In the genomic region with DNA sequence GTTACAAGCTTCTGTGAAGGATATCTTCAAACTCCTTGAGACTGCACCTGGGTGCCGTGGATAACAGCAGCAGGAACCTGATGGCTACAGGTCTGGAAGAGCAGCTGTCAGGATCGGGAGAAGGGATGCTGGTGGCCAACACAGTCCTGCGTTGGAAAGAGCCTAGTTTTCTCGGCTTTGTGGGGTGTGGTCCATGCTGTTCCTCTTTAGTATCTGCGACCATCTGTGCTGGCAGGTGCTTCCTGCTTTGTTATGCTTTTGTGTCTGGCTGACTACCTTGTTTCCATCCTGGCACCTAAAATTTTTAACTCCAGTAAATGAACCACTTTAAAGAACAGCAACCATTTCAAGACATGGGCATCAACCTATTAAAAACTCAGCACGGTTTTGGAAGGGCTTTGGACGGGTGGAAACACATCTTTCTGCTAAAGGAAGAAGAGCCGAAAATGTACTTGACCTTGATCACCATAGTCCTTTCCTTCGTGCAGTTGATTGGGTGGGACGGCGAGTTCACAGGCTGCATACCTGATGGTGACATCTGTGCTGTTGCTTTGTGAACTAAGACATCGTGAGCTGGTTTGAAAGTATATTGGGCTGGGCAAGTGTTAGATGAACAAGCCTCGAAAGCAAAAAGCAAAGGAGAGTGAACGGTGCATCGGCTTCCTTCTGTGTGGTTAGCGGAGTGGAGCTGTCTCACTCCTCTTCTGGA, we compare ENCODE assay signal across 16 mouse cellular contexts. TPM values are rescaled to one million over a fixed set of nuclear protein-coding genes. Genes with fewer than 3 reads are reported as not detected.
DNase-seq lines count a peak whose midpoint lies in the region; ATAC-seq and TF ChIP-seq lines count a peak whose summit lies in the region.
"Had no signal": no experiment of that assay in that cellular context is flagged by ENCODE, and none has a peak within 500 bp of the region (broad histone marks: within the 10 kb centered on the region; RNA-seq: fewer than 3 reads in every experiment).

A gene (plus strand): TSS at position 659 of the 709 bp plus-strand sequence.

- no peak for ATAC-seq in frontal cortex, adult (ENCODE audit: low TSS enrichment)
- ATAC-seq: inflammation-experienced regulatory T-cells, adult 6 months had no signal

- TF ChIP-seq RAD21 in MEL (IDR thresholded peaks at IDR 0.05; ENCODE audit: low read depth, low read length), result no peak

- peak; percentile 17 to 41 for DNase-seq in spleen, adult 2 months (ENCODE audit: low read depth in 1 of 2, low spot score in 2 of 2)
- DNase-seq in spleen, adult 18-20 months, result no peak
- peak; percentile 22 for DNase-seq in MEL (ENCODE audit: low read depth, low spot score)
- peak; percentile 1 for DNase-seq in adrenal gland, postnatal 14 days
- peak; percentile 33 for DNase-seq in testis, postnatal 14 days (ENCODE audit: low spot score)
- DNase-seq in gastrocnemius, postnatal 25 days, result no peak
- DNase-seq: cerebellum, adult 9-11 months; gastrocnemius, adult 2 months; kidney, postnatal 25 days had no signal

- H3K4me1 ChIP-seq in spleen, adult 2 months (ENCODE audit: control insufficient read depth, insufficient read depth, insufficient read length), result peaks cover 4% of the 10 kb centered on the region; the same call in 1 of the 2 replicates
- H3K4me1 ChIP-seq in MEL (ENCODE audit: control insufficient read depth in 1 of 2, insufficient read depth in 2 of 2, low read length in 2 of 2), result no peaks in the 10 kb centered on the region

- no peaks in the 10 kb centered on the region for H3K27me3 ChIP-seq in spleen, adult 2 months (ENCODE audit: control insufficient read depth, insufficient read depth, low read length)
- peaks cover 16 to 19% of the 10 kb centered on the region in 2 experiments for H3K27me3 ChIP-seq in MEL (ENCODE audit: control insufficient read depth in 1 of 2, insufficient read depth in 2 of 2, low read length in 2 of 2)

- H3K9me3 ChIP-seq in MEL (replicated peaks; ENCODE audit: insufficient read depth, low read length), result no peaks in the 10 kb centered on the region
- H3K9me3 ChIP-seq: heart, embryonic 10.5 days; limb, embryonic 12.5 days; midbrain, embryonic 12.5 days had no signal

- 39% methylated on average over 16 of the region's 16 CpGs for WGBS in spleen, adult 2 months

- H3K79me2 ChIP-seq in MEL (ENCODE audit: control insufficient read depth, insufficient read depth, low read length, poor library complexity), result no peaks in the 10 kb centered on the region

- H3K4me3 ChIP-seq in spleen, adult 2 months (ENCODE audit: extremely low read depth, insufficient read depth, insufficient read length), result no peak within 1 kb of the TSS
- H3K4me3 ChIP-seq in MEL (ENCODE audit: control insufficient read depth in 1 of 2, insufficient read depth in 1 of 2, low read depth in 2 of 2, low read length in 2 of 2), result no peak within 1 kb of the TSS
- H3K4me3 ChIP-seq: gastrocnemius, adult 2 months; heart, embryonic 10.5 days; limb, embryonic 12.5 days; midbrain, embryonic 12.5 days had no signal

- H3K36me3 ChIP-seq in spleen, adult 2 months (ENCODE audit: control insufficient read depth, insufficient read depth, low read length), result no peaks in the 10 kb centered on the region
- no peaks in the 10 kb centered on the region for H3K36me3 ChIP-seq in MEL (ENCODE audit: control insufficient read depth in 1 of 2, insufficient read depth in 2 of 2, low read length in 2 of 2)
- H3K36me3 ChIP-seq: heart, embryonic 10.5 days; limb, embryonic 12.5 days; midbrain, embryonic 12.5 days had no signal

- no peak for TF ChIP-seq EP300 in MEL (IDR thresholded peaks at IDR 0.05; ENCODE audit: low read depth in 1 of 2, low read length in 2 of 2)

- H3K27ac ChIP-seq in spleen, adult 2 months (ENCODE audit: insufficient read depth, low read length), result peak within 1 kb of the TSS; percentile 48
- no peak within 1 kb of the TSS for H3K27ac ChIP-seq in MEL (ENCODE audit: control insufficient read depth, low read depth, low read length)
- H3K27ac ChIP-seq: gastrocnemius, adult 2 months; heart, embryonic 10.5 days; limb, embryonic 12.5 days; midbrain, embryonic 12.5 days; stomach, postnatal 0 days had no signal

- TF ChIP-seq POLR2A in spleen, adult 2 months (IDR thresholded peaks at IDR 0.05; ENCODE audit: low read depth, low read length), result no peak
- no peak for TF ChIP-seq POLR2A in MEL (IDR thresholded peaks at IDR 0.05; ENCODE audit: control insufficient read depth in 1 of 2, insufficient read depth in 1 of 2, low read depth in 1 of 2, low read length in 2 of 2, poor library complexity in 1 of 2)

- no peak for TF ChIP-seq CTCF in spleen, adult 2 months (IDR thresholded peaks at IDR 0.05; ENCODE audit: extremely low read depth, insufficient read depth, insufficient read length, insufficient replicate concordance)
- no peak for TF ChIP-seq CTCF in MEL (IDR thresholded peaks at IDR 0.05 in 2 of 3, conservative IDR thresholded peaks at IDR 0.05 in 1 of 3; ENCODE audit: control insufficient read depth in 1 of 3, insufficient read depth in 1 of 3, low read depth in 2 of 3, low read length in 3 of 3, poor library complexity in 1 of 3, severe bottlenecking in 1 of 3)

- no peak within 1 kb of the TSS for H3K9ac ChIP-seq in MEL (ENCODE audit: control insufficient read depth, low read depth, low read length, poor library complexity, severe bottlenecking)
- H3K9ac ChIP-seq: limb, embryonic 12.5 days; midbrain, embryonic 12.5 days had no signal

TF ChIP-seq in MEL, 35 proteins besides CTCF, POLR2A, EP300 and RAD21:
- TF ChIP-seq BHLHE40 (IDR thresholded peaks at IDR 0.05; ENCODE audit: borderline replicate concordance, low read depth, low read length) (no peak), UBTF (IDR thresholded peaks at IDR 0.05; ENCODE audit: borderline replicate concordance, insufficient read depth, low read depth, low read length) (no peak), TAL1 (IDR thresholded peaks at IDR 0.05; ENCODE audit: low read length) (peak; percentile 19; the same call in 1 of the 2 replicates), TCF12 (IDR thresholded peaks at IDR 0.05; ENCODE audit: low read depth, low read length) (no peak), ELF1 (IDR thresholded peaks at IDR 0.05; ENCODE audit: low read depth, low read length) (no peak), KAT2A (conservative IDR thresholded peaks at IDR 0.05; ENCODE audit: low read depth, low read length) (no peak)

RNA-seq across cellular contexts. Expression of the gene that starts here (rescaled TPM):
- 0.52 and 0.67 TPM in 2 replicates for polyA plus RNA-seq in spleen, adult 2 months (2012; rRNA removed)
- not detected in 2 replicates for total RNA-seq in MEL (2012; rRNA removed)
- polyA plus RNA-seq in MEL (2012; ENCODE audit: insufficient read depth in 1 of 2, insufficient read length in 2 of 2, low read depth in 1 of 2, low replicate concordance in 2 of 2, missing spikeins in 1 of 2), result not detected
- 2,863 and 3,093 TPM in 2 replicates for total RNA-seq in adrenal gland, postnatal 14 days (2021)
- total RNA-seq in gastrocnemius, postnatal 25 days (2021), result under 1 TPM; 0.15 to 0.32 TPM
- total RNA-seq: heart, postnatal 25 days had no signal

Comparison
In these comparisons a context has a peak if more than half of its experiments do, and no peak if none do; other contexts are left out.
1. RNA of the gene that starts here (total RNA-seq): 2,863 to 3,093 TPM in adrenal gland, postnatal 14 days; 0.15 to 0.32 TPM in gastrocnemius, postnatal 25 days and not detected in MEL; every median in the first group is over 1,000 times any median in the second.
2. Peak in DNase-seq and H3K27ac ChIP-seq in spleen, adult 2 months; RNA of the gene not detected or under 1 TPM.
3. Peak in DNase-seq in MEL; RNA of the gene not detected or under 1 TPM.
4. DNase-seq: peak in adrenal gland, postnatal 14 days (single experiment) and testis, postnatal 14 days (single experiment); none in spleen, adult 18-20 months (0 of 2) and gastrocnemius, postnatal 25 days (single experiment).